Mouse (Mus musculus): Measurements from ENCODE around the gene Srgap2. TPM values are rescaled to one million over a fixed set of nuclear protein-coding genes. Genes with fewer than 3 reads are reported as not detected.

Gene Srgap2
- total RNA-seq, 2 experiments from 2014 or later, result 71.6 to 92.4 TPM

DNA sequence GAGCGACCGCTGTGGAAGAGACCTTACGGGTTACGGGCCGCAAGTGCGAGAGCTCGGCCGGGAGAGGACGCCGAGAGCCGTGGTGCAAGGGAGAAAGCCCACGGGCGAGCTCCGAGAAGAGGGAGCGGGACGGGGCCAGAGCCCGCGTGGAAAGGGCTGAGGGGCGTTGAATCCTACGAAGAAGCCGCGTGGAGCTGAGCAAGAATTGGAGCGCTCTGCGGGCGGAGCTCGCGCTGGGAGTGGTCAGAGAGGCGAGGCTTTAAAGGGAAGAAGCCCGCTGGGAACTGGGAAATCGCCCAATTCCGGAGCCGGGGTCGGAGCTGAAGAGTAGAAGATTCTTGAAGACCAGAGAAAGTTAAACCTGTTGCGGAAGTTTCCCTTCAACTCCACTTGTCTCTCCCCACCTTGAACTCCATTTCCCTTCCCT lies 942 bp upstream of the Srgap2 start:
- peak in 1 of 2 experiments; percentile 32 for DNase-seq (ENCODE audit: extremely low spot score in 1 of 2, low spot score in 1 of 2)

DNA sequence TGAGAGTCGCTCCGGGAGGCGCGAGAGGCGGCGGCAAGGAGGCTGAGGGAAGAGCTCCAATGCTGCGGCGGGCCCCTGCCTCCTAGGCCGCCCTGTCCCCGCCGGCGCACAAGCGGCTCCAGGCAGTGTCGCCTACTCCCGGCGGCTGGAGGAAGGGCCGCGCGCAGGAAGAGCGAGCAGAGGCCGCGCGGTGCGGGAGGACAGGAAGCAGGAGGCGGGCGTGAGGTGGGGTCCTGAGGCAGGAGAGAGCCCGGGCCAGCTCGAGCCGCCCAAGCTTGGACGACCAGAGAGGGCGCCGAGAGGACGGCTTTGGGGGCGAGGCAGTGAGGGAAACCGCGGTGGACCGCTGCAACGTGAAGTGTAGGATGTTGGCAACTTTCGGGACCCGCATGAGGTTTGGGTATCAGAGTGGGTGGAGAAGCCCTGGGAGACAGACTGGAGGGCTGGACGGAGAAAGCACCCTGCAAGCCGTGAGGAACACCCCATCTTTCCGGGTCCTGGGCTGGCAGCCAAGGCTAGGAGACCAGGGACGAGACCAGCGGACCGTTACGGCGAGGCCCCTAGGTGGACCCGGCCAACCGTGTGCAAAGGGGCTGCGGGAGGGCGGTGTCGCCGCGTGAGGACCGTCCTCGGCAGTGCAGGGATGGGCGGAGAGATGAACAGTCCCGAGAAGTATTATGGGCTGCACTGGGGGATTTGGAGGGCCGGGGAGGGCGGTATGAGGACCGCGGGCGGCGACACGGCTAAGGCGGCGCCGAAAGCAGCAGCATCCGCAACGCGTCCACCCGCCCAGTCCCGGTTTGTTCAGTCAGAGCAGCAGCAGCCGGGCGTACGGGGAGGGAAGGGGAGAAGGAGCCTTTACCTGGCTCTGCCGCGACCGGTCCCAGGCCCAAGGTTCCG lies 531 bp downstream of the Srgap2 start:
- peak in 1 of 2 experiments; percentile 48 for DNase-seq (ENCODE audit: extremely low spot score in 1 of 2, low spot score in 1 of 2)

DNA sequence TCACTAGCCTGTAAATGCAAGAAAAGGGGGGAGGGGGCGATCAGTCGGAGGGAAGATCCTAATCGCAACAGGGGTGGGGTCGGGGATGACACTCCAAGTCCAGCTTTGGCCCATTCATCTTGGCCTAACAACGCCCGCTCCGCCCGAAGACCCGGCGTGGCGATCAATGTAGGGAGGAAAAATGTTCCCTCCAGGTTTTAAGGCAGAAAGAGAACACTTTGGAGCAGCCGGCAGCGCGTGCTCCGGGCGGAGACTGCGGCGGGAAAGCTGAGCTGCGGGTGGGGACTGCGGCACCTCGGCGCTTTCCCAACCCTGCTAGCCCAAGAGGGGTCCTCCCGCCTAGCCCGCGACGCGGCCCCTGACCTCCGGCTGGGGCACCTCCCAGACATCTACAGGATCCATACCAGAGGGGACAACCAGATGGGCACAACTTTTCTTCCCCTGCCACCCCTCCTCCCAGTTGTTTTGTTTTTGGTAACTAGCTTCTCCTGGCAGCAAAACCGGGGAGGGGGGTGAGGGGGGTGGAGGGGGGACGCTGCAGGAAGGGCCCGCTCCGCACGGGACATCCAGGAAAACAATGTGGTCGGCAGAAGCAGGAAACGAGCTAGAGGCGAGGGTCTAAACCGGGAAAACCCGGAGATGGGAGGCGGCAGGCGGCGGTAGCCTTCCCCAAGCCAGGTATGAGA lies 1.4 kb downstream of the Srgap2 start:
- peak; percentile 26 to 33 for DNase-seq (ENCODE audit: extremely low spot score in 1 of 2, low spot score in 1 of 2)

DNA sequence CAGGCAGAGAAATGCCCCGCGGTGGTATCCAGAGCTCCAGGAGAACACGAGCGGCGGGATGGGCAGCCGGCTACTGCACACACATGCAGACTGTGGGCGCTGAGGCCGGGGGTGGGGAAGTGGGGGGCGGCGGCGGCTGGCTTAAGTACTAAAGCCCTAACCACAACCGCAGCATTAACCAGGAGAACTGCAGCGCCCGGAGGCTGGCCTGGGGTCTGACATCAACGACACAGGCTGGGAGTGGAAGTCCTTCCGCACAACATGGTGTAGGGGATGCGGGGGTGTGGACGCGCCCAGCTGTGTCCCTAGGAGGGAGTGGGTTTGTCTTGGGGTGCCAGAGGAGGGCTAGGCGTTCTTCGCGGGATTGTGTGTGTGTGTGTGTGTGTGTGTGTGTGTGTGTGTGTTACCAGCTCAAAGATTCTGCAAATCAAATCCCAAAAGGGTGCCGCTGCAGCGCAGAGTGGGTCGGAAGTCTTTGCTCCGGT lies 2.0 kb downstream of the Srgap2 start:
- peak; percentile 33 to 49 for DNase-seq (ENCODE audit: extremely low spot score in 1 of 2, low spot score in 1 of 2)

DNA sequence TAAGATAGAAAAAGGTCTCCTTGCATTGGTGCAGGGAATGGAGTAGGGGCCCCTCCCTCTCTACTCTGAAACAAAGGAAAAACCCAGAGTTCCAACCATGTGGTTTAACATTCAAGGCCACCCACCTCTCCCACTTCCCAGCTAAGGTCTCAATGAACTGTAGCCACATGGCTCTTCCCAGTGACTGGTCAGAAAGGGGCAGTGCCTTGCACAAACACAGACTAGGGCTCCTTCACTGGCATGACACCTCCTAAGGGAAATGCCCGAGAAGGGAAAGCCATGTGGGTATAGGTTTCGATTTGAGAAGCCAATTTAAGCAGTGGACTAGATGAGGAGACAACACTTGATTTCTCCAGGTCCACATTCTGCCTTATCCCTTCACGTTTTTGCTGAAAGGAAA lies 3.4 kb downstream of the Srgap2 start:
- DNase-seq (ENCODE audit: extremely low spot score in 1 of 2, low spot score in 1 of 2), result peak in 1 of 2 experiments; percentile 19

DNA sequence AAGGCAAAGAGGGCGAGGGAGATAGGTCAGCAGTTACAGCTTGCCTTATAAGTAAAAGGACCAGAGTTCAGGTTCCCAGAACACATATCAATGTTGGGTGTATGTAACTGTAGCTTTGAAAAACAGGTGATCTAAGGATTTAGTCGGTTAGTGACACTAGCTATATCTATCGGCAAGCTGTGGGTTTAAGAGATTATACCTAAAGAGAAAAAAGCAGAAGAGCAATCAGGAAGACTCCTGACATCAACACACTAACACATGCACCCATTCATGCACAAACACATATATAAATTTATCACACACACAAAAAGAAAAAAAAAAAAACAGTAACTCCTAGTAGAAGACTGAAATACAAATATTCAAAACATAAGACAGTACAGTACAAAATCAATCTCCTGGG lies 10.6 kb downstream of the Srgap2 start:
- no peak for DNase-seq (ENCODE audit: extremely low spot score in 1 of 2, low spot score in 1 of 2)

DNA sequence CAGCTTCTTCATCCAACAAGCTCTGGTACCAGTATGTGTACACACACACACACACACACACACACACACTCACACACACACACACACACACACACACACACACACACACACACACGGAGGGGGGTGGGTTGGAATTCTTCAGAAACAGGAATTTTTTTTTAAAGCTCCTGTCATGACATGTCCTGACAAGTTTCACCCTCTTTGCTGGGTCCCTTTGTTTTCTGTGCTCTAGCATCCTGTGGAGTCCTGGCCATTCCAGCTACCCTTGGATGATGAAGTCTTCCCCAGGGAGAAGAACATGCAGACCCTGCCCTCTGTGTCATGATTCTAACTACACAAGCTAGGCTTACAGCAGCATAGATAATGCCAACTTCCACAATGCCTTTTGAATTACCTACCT lies 13.0 kb downstream of the Srgap2 start:
- DNase-seq (ENCODE audit: extremely low spot score in 1 of 2, low spot score in 1 of 2), result no peak

DNA sequence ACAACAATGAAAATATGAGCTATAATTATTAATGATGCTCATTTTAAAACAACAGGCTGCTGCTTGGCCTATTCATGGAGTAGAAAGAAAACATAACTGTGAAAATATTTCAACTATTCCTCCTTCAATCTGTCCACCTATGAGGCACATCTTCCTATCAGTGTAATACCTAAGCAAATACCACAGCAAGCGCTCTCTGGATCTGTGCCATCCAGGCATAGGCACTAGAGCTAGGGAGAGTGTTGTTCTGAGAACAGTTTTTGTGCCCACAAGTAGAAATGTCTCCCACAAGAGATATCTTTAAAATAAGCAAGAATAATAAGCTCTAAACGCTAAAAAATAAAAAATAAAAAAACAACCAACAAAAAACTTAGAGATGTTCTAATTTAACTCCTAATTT lies 14.0 kb downstream of the Srgap2 start:
- no peak for DNase-seq (ENCODE audit: extremely low spot score in 1 of 2, low spot score in 1 of 2)

DNA sequence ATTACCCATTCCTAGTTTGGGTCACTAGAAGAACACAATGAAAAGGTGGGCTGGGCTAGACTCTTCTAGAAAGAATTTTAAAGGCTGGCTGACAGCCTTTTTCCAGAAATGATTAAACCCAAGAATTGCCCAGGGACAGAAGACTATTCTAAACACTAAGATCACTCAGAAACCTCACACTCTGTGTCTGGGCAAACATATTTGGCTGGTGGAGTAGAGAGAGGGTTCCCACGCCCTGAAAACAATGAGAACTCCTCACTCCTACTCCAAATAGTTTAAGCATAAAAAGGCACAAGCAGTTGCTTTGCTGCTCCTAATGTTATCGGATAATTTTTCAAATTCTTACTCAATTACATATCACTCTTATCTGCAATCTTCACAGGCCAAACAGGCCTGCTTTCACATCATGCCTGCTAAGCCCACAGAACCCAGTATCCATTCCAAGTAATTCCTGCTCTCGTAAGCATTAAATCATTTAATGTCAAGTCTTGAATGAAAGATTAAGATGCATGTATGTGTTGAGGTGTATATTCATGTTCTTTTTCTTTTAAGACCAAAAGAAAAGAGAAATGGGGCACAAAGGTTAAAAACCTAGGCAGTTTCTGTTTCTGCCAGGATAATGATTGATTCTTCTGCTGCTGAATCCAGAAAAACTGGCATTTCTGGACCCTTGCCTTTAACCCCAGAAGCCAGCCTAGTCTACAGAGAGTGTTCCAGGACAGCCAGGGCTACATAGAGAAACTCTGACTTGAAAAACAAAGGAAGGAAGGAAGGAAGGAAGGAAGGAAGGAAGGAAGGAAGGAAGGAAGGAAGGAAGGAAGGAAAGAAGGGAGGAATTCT lies 15.3 kb downstream of the Srgap2 start:
- no peak for DNase-seq (ENCODE audit: extremely low spot score in 1 of 2, low spot score in 1 of 2)

DNA sequence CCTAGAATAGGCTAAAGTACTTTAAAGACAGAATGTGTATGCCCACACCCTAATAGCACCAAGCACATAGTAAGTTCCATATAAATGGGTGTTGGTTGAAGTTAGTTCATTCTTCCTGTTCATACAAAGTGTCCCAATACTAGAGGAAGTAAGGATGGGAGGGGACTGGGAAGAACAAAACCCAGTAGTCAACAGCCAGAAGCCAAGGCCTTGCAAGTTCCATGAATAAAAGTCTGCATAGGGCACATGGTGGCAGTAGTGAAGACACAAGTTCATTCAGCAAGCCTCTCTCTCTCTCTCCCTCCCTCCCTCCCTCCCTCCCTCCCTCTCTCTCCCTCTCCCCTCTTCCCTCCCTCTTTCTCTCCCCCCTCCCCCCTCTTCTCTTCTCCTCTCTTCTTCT lies 16.0 kb downstream of the Srgap2 start:
- no peak for DNase-seq (ENCODE audit: extremely low spot score in 1 of 2, low spot score in 1 of 2)

DNA sequence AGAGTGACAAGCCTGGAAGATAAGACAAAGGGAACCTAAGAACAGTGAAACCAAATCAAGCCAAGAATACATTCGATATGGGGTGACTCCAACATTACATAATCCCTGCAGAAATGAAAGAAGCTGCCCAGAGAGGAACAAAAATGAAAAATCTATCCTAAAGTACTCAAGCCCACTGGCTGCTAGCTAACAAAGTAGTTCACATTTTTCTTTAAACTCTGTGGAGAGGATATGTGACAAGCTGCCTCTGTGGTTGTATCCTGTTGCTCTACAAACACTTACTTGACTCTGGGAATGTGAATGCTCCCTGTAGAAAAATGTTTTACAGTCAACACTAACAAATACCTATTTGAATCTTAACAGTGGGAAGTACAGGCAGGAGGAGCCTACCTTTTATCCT lies 25.5 kb downstream of the Srgap2 start:
- DNase-seq (ENCODE audit: extremely low spot score in 1 of 2, low spot score in 1 of 2), result no peak

DNA sequence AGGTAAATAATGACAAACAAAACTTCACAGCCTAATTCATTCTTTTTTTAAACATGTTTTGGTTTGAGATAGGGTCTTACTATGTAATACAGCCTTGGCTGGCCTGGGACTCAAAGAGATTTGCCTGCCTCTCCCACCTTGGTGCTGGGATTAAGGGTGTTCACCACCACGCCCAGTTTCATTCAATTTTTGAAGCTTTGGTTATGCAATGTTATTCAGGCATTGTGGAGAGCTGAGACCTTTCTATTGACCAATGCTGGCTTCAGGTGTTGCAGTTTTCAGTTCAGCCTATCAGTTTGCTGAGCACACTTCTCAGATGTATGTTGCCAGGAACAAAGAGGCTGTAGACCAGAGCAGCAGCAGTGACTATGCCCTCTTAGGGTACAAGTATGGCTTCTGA lies 28.9 kb downstream of the Srgap2 start:
- no peak for DNase-seq (ENCODE audit: extremely low spot score in 1 of 2, low spot score in 1 of 2)

DNA sequence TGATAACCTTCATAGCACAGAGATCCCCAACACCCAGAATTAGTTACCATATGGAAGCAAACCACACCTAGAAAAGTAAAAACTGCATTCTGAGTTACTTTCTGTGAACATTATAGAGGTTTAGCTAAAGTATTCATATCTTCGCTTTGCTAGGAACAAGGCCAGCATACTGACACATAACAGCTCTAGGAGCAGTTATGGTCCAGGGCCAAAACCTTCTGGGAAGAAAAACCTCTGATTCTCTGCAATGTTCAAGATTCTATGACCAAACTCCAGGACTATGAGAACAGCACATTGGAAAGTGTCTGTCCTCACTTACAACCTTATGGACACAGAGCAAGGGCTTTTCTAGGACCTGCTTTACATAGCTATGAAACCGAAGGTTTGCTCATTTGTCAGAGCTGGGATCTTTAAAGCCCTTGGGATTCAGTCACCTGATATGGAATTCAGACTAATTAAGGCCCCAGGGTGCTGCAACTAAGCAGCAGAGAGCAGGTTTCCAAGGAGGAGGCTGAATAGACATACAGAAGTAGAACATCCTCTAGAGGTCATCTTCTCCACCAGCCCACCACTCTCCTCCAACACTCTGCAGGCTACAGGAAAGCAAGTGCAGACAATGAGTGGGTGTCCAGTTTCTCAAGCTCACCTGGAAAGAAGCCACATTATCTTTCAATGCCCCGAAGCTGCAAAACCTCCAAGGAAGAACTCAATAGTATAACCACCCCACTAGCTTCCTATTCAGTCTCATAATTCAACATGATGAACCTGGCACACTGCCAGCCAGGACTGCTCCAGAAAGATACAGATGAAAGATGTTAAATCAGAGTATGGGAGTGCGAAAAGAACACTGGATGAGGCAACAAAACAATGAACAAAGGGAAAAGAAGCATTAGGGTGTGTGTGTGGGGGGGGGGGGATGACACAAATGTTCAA lies 32.9 kb downstream of the Srgap2 start:
- peak in 1 of 2 experiments; percentile 25 for DNase-seq (ENCODE audit: extremely low spot score in 1 of 2, low spot score in 1 of 2)

DNA sequence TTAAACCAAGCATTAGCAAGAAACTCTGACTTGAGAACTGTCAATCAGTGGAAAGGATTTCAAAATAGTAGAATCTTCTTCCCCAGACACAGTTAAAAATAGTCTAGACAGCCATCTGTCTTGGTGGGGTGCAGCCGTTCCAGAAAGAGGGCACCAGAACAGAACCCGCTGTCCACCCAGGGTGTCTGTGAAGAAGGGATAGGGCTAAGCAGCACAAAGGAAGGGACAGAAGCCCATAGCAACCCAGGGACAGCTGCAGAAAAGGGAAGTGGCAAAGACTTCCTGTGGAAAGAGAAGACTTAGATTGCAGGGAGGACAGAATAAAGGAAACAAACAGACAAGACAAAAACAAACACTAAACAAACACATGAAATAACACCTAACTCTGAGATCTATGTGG lies 34.8 kb downstream of the Srgap2 start:
- DNase-seq (ENCODE audit: extremely low spot score in 1 of 2, low spot score in 1 of 2), result no peak

DNA sequence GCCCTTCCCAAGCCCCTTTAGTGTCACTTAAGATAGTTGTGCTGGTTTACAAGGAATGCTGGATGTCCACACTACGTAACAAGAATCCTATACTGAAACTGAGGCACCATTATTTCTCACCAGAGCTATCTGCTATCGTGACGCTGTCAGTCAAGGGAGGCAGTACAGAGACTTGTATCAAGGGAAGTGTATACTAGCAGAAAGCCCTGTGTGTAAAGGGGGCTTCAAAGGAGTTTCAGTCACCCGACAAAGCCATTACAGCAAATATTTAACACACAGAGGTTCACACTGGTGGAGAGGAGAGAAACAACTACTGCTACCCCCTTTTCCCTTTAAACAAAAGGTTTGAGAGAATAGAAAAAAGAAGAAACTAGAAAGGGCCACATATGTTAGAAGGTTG lies 35.6 kb downstream of the Srgap2 start:
- DNase-seq (ENCODE audit: extremely low spot score in 1 of 2, low spot score in 1 of 2), result no peak

DNA sequence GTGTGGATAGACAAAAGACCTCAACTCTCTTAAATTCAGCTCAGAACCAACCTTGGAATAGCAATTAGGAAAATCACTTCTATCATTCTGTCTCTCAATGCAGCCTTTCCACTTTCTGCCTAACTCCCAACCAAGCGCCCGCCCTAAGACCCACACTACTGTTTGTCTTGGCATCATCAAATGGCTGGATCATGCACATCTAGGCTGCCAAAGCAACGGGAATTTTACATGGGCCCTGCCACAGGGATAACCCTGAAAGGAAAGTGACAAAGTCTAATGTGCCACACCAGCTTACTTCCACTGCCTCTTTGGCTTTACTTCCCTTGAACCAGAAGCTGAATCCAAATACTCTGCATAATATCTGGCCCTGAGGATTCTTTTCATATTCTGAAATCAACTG lies 37.8 kb downstream of the Srgap2 start:
- no peak for DNase-seq (ENCODE audit: extremely low spot score in 1 of 2, low spot score in 1 of 2)

DNA sequence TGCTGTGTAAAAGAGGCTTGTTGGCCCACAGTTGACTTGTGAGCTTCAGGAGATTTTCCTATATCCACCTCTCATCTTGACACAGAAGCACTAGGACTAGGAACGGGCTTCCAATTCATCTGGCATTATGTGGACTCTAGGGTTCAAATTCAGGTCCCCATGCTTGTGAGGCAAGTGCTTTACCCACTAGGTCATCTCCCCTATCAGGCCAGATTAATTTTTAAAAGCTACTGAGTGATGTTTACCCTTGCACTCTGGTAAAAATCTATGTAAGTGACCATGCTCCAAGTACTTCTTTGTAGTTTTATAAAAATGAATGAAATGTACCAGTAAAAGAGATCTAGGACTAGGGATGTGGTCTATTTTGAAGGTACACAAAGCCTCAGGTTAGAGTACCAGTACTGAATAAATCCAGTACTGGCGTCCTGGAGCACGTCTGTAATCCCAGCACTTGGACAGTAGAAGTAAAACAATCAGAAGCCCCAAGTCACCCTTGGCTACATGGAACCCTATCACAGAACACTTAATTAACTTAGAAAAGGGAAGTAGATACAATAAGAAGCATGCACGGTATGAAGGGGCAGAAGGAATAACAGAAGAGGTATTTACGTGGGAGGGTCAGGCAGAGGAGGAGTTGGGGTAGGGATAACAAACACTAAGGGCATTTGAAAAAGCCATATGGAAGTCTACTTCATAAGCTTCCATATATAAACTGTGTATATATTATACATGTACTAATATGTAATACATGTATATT lies 40.9 kb downstream of the Srgap2 start:
- DNase-seq (ENCODE audit: extremely low spot score in 1 of 2, low spot score in 1 of 2), result no peak

DNA sequence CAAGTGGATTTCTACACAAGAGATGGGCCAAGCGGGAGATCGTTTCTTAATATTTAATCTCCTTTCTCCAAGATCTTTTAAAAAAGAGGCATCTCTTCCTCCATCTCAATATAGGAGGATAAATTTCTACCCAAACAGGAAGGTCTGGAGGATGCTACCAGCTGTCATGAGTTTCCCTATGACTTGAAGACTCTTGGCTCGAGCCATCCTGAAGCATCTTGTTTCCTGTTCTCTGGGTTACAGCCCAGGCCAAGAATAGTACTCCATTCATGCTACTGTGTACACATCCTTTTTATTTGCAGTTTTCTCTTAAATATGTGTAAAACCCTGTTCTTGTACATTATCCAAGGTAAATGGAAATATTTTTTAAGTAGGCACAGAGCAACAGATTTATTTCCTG lies 44.9 kb downstream of the Srgap2 start:
- DNase-seq (ENCODE audit: extremely low spot score in 1 of 2, low spot score in 1 of 2), result no peak

DNA sequence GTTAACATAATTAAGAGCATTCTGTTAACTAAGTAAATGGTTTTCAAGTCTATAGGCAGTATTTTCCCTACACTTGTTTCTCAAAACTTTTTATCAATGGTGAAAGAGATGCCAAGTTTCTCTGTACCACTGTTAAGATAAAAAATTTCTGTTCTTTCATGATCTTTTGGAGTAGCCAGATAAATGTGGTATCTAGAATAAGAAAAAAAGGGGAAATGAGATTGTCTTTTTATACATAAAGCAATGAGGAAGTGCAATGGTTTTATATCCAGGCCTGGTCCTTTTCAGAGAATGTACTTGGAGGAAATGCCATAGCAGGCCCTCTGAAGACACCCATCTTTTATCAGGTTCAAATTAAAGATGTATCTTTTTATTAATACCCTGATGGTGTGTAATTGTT lies 45.8 kb downstream of the Srgap2 start:
- DNase-seq (ENCODE audit: extremely low spot score in 1 of 2, low spot score in 1 of 2), result no peak

Data from layer of hippocampus, postnatal 25 days (tissue).